Mouse (Mus musculus) neural tube, postnatal 0 days (tissue): ENCODE measurements around the gene Gm14151. TPM values are rescaled to one million over a fixed set of nuclear protein-coding genes. Genes with fewer than 3 reads are reported as not detected.

Experiments used
- polyA plus RNA-seq: library from polyadenylated mRNA; unstranded; fragments of >200 nt; fragmentation: Nextera tagmentation; extraction: Ambion mirVana; gene quantifications from 2 replicates; pipeline ENCODE4 v1.2.1, GENCODE M21; 2015

Gm14151 gene
- polyA plus RNA-seq, result not detected in 2 replicates

DNA sequence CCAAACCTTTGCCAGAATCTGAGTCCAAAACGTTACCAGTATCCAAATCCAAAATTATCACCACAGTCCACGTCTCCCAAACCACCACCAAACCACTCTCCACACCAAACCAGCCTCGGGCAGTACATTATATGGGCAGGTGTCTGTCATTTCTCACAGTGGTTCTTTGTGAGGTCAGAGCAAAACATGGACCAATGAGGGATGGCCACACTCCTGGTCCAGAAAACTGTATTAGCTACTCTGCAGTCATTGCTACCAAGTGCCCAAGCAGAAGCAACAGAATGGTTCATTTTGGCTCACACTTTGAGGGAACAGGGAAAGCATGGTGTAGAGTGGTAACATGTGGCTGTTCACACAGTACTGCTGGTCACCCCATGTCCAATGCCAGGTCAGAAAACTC is at the start of gene Gm14151:
Gm14151 (minus strand) TSS at position 101 of the 400 bp plus-strand sequence.

GRCm38 (mm10) chr2:151097945-151098344 is 5.8 kb upstream of the Gm14151 start, which contains the start of gene Gm14147:
Gene Gm14147 (plus strand): TSS chr2:151098245.

GRCm38 (mm10) chr2:151039232-151039695 is 52.9 kb downstream of the Gm14151 start, which contains the start of the genes Ninl and Nanp:
Gene Ninl (minus strand): TSS chr2:151039382.
Gene Nanp (minus strand): TSS chr2:151039398.

Other genes with a start within 250 kb of the Gm14151 start
- gene Abhd12, start 187.6 kb downstream of the Gm14151 start, polyA plus RNA-seq, result 175 and 184 TPM in 2 replicates
- 6.4 and 7.5 TPM in 2 replicates for gene Gins1, start 186.9 kb downstream of the Gm14151 start, polyA plus RNA-seq
- gene Ninl, start 53.0 kb downstream of the Gm14151 start, polyA plus RNA-seq, result 2.1 and 2.9 TPM in 2 replicates
- gene Nanp, start 53.0 kb downstream of the Gm14151 start, polyA plus RNA-seq, result 38.8 and 39.1 TPM in 2 replicates
- not detected in 2 replicates for gene Gm14147, start 5.9 kb upstream of the Gm14151 start, polyA plus RNA-seq